Mouse (Mus musculus): Measurements from ENCODE around the gene Nucks1.

DNA sequence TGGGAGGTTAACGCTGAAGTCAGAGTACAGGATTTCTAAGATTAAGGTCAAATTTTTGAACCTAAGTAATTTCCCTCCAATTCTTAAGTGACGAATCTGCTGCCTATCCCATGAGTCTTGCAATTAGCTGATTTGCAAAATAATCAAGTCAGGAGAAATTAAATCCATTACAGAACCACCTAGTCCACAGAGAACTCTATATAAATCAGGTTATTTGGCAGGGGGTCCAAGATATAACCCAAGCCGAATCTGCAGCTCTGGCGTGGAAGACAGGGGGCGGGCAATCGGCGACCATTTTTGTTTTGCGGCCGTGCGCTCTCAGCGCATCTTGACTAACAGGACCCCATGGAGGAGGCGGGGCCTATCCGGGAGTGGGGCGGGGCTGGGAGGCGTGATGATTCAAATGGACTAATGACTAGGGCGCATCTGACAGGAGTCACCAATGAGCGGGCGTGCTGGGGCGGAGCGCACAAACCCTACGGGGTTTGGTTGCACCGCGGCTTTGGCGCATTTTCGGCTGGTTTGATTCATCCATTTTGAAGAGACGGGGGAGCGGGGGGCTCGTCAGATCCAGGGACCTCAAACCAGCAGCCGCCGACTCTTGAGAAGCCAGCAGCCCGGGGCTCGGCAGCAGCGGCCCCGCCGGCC, at the start of gene Nucks1:
- peak; percentile 74 for TF ChIP-seq POLR2A (IDR thresholded peaks at IDR 0.05; ENCODE audit: extremely low read depth, insufficient read depth, low read length)
- TF ChIP-seq CTCF (IDR thresholded peaks at IDR 0.05; ENCODE audit: extremely low read depth, insufficient read depth, low read length): no peak
